Mouse (Mus musculus): Measurements from ENCODE around the gene Lsm5. TPM values are rescaled to one million over a fixed set of nuclear protein-coding genes. Genes with fewer than 3 reads are reported as not detected.
A peak's percentile ranks its signal among the peaks of the same experiment; 100 is the strongest.

The Lsm5 gene
- polyA plus RNA-seq (2014; fragmentation: Nextera tagmentation; extraction: Ambion mirVana), result 184 and 192 TPM in 2 replicates

DNA sequence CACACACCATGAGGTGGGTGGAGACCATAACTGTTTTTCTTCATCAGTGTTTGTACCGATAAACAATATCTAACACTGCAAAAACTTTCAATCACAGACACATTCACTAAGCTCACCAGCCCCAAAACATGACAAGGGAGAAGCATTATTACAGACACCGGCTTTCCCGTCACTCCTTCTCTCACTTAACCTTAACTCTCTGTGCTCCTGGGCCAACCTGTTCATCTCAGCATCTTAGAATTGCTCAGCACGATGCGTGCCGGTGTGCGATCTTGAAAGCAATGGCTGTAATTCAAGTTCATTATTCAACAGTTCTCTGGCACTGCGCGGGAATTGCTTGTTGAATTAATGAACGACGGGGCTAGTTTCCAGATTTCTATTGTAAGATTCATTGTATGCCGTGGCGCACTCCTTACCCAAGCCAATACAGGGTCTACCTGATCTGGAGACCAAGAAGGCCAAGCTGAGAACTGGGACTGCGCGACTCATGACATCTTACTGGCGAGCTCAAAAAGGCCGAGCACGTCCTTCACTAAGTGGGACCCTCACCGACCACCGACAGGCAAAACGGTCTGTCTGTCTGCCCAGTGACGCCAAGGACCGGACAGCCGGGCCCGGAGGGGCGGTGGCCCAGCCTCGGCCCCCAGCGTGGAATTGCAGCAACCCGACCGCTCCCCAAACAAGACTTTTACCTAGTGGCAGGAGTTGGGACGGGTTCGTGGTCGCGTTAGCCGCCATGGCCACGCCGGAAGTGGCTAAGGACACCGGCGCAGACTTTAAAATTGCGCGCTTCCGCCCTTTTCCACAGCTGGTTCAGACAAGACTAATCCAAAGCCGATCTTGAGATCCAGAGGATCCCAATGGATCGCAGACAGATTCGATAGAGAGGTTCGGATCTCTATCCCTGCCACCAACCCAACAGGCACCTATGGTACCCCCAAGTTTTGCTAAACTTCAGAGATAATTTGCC lies at the start of gene Lsm5:
Gene Lsm5 (minus strand): TSS at position 780 of the 970 bp plus-strand sequence.
- DNase-seq (ENCODE audit: low spot score) (peak; percentile 95), ATAC-seq (ENCODE audit: low FRiP score) (peak; percentile 92)
- under 1% methylated on average over 46 of the region's 46 CpGs for WGBS
- H3K27ac ChIP-seq (ENCODE audit: low read depth, low read length), result no peak within 1 kb of the TSS
- no peaks in the 10 kb centered on the region for H3K36me3 ChIP-seq (ENCODE audit: control insufficient read depth, insufficient read depth, low read length)
- no peaks in the 10 kb centered on the region for H3K9me3 ChIP-seq (ENCODE audit: control insufficient read depth, low read length)
- no peaks in the 10 kb centered on the region for H3K4me1 ChIP-seq (replicated peaks; ENCODE audit: control insufficient read depth, insufficient read depth, low read length)
- H3K9ac ChIP-seq (ENCODE audit: low read depth, low read length), result peak within 1 kb of the TSS; percentile 55
- no peaks in the 10 kb centered on the region for H3K27me3 ChIP-seq (ENCODE audit: control insufficient read depth, insufficient read depth, low read length)
- H3K4me2 ChIP-seq (replicated peaks; ENCODE audit: low read depth, low read length), result peak within 1 kb of the TSS; percentile 53
- H3K4me3 ChIP-seq (ENCODE audit: low read depth, low read length), result peak within 1 kb of the TSS; percentile 71

GRCm38 (mm10) chr6:56753719-56754118 lies 49.2 kb upstream of the Lsm5 start:
- no peaks in the 10 kb centered on the region for H3K27me3 ChIP-seq (ENCODE audit: control insufficient read depth, insufficient read depth, low read length)
- 92% methylated on average over 3 of the region's 3 CpGs for WGBS
- no peak for ATAC-seq (ENCODE audit: low FRiP score)
- DNase-seq (ENCODE audit: low spot score), result no peak
- no peak overlapping the region for H3K4me2 ChIP-seq (replicated peaks; ENCODE audit: low read depth, low read length)
- H3K9me3 ChIP-seq (ENCODE audit: control insufficient read depth, low read length), result no peaks in the 10 kb centered on the region
- no peak overlapping the region for H3K27ac ChIP-seq (ENCODE audit: low read depth, low read length)
- no peak overlapping the region for H3K9ac ChIP-seq (ENCODE audit: low read depth, low read length)
- no peak overlapping the region for H3K4me3 ChIP-seq (ENCODE audit: low read depth, low read length)
- peaks cover 4% of the 10 kb centered on the region for H3K36me3 ChIP-seq (ENCODE audit: control insufficient read depth, insufficient read depth, low read length)
- H3K4me1 ChIP-seq (replicated peaks; ENCODE audit: control insufficient read depth, insufficient read depth, low read length), result no peaks in the 10 kb centered on the region

GRCm38 (mm10) chr6:56745950-56746543 lies 41.5 kb upstream of the Lsm5 start:
- Histone ChIP-seq H3K27me3 (ENCODE audit: control insufficient read depth, insufficient read depth, low read length) (no peaks in the 10 kb centered on the region), H3K9me3 (ENCODE audit: control insufficient read depth, low read length) (no peaks in the 10 kb centered on the region), H3K4me1 (replicated peaks; ENCODE audit: control insufficient read depth, insufficient read depth, low read length) (no peaks in the 10 kb centered on the region), H3K9ac (ENCODE audit: low read depth, low read length) (no peak overlapping the region), H3K4me3 (ENCODE audit: low read depth, low read length) (no peak overlapping the region), H3K4me2 (replicated peaks; ENCODE audit: low read depth, low read length) (no peak overlapping the region), H3K27ac (ENCODE audit: low read depth, low read length) (no peak overlapping the region), H3K36me3 (ENCODE audit: control insufficient read depth, insufficient read depth, low read length) (peaks cover 6% of the 10 kb centered on the region; the same call in 1 of the 2 replicates)
- 93% methylated on average over 5 of the region's 5 CpGs for WGBS
- no peak for DNase-seq (ENCODE audit: low spot score)
- no peak for ATAC-seq (ENCODE audit: low FRiP score)

DNA sequence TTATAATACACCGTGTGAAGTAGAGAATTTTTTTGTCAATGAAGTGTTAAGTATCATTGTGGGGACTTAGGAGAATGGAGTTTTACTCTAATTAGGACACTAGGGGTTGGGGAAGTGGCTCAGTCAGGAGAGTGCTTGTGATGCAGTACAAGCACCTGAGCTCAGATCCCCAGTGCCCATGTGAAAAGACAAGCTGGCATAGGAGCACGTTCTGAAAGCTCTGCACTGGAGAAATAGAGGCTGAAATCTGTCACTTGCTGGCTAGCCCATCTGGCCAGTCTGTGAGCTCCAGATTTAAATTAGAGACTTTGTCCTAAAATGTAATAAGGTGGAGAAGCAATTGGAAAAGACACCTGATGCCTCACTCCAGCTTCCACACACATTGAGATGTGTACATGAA lies 28.0 kb upstream of the Lsm5 start:
- no peaks in the 10 kb centered on the region for H3K27me3 ChIP-seq (ENCODE audit: control insufficient read depth, insufficient read depth, low read length)
- H3K9me3 ChIP-seq (ENCODE audit: control insufficient read depth, low read length), result no peaks in the 10 kb centered on the region
- no peak overlapping the region for H3K27ac ChIP-seq (ENCODE audit: low read depth, low read length)
- ATAC-seq (ENCODE audit: low FRiP score) (no peak), DNase-seq (ENCODE audit: low spot score) (no peak)
- H3K4me3 ChIP-seq (ENCODE audit: low read depth, low read length), result no peak overlapping the region
- H3K4me2 ChIP-seq (replicated peaks; ENCODE audit: low read depth, low read length), result no peak overlapping the region
- H3K36me3 ChIP-seq (ENCODE audit: control insufficient read depth, insufficient read depth, low read length), result peaks cover 2% of the 10 kb centered on the region; the same call in 1 of the 2 replicates
- 87% methylated on average over 2 of the region's 2 CpGs for WGBS
- no peaks in the 10 kb centered on the region for H3K4me1 ChIP-seq (replicated peaks; ENCODE audit: control insufficient read depth, insufficient read depth, low read length)
- H3K9ac ChIP-seq (ENCODE audit: low read depth, low read length), result no peak overlapping the region

DNA sequence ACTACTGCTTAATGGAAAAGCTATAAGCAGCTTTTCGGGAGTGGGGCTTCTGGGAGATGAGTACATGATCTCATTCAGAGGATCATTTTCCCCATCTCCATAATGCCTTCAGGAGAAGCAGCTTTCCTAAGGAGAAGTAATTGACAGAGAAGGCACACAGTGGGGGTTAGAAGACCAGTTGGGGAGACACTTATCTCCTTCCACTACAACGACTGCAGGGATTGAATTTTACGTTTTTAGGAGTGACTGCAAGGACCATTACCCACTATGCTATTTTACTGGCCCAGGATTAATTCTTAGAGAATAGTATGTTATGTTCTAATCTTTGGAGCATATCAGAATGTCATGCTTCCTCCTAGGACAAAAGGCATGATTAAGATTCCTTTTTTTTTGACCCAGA lies 16.4 kb upstream of the Lsm5 start:
- H3K36me3 ChIP-seq (ENCODE audit: control insufficient read depth, insufficient read depth, low read length), result no peaks in the 10 kb centered on the region
- DNase-seq (ENCODE audit: low spot score) (no peak), ATAC-seq (ENCODE audit: low FRiP score) (no peak)
- no peak overlapping the region for H3K4me2 ChIP-seq (replicated peaks; ENCODE audit: low read depth, low read length)
- H3K9ac ChIP-seq (ENCODE audit: low read depth, low read length), result no peak overlapping the region
- H3K27me3 ChIP-seq (ENCODE audit: control insufficient read depth, insufficient read depth, low read length), result no peaks in the 10 kb centered on the region
- 77% methylated on average over 3 of the region's 3 CpGs for WGBS
- no peaks in the 10 kb centered on the region for H3K4me1 ChIP-seq (replicated peaks; ENCODE audit: control insufficient read depth, insufficient read depth, low read length)
- H3K4me3 ChIP-seq (ENCODE audit: low read depth, low read length), result no peak overlapping the region
- H3K27ac ChIP-seq (ENCODE audit: low read depth, low read length), result no peak overlapping the region
- no peaks in the 10 kb centered on the region for H3K9me3 ChIP-seq (ENCODE audit: control insufficient read depth, low read length)

DNA sequence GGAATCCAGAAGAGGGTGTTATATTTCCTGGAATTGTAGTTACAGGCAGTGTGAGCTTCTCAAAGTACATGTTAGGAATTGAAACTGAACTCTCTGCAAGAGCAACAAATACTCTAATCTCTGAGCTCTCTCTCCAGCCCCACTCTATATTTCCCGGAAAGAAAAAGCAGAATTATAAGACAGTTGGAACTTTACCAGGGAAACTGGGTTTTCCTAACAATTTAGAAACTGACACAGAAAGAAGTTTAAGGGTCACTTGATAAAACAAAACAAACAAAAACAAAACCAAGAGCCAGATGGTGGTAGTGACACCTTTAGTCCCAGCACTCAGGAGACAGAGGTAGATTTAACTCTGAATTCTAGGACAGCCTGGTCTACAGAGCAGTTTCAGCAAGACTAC lies 14.6 kb upstream of the Lsm5 start:
- 91% methylated on average over 1 of the region's 1 CpGs for WGBS
- H3K4me3 ChIP-seq (ENCODE audit: low read depth, low read length), result no peak overlapping the region
- DNase-seq (ENCODE audit: low spot score) (no peak), ATAC-seq (ENCODE audit: low FRiP score) (no peak)
- H3K27me3 ChIP-seq (ENCODE audit: control insufficient read depth, insufficient read depth, low read length), result no peaks in the 10 kb centered on the region
- H3K27ac ChIP-seq (ENCODE audit: low read depth, low read length), result no peak overlapping the region
- no peaks in the 10 kb centered on the region for H3K9me3 ChIP-seq (ENCODE audit: control insufficient read depth, low read length)
- no peaks in the 10 kb centered on the region for H3K36me3 ChIP-seq (ENCODE audit: control insufficient read depth, insufficient read depth, low read length)
- H3K4me1 ChIP-seq (replicated peaks; ENCODE audit: control insufficient read depth, insufficient read depth, low read length), result no peaks in the 10 kb centered on the region
- no peak overlapping the region for H3K4me2 ChIP-seq (replicated peaks; ENCODE audit: low read depth, low read length)
- no peak overlapping the region for H3K9ac ChIP-seq (ENCODE audit: low read depth, low read length)

DNA sequence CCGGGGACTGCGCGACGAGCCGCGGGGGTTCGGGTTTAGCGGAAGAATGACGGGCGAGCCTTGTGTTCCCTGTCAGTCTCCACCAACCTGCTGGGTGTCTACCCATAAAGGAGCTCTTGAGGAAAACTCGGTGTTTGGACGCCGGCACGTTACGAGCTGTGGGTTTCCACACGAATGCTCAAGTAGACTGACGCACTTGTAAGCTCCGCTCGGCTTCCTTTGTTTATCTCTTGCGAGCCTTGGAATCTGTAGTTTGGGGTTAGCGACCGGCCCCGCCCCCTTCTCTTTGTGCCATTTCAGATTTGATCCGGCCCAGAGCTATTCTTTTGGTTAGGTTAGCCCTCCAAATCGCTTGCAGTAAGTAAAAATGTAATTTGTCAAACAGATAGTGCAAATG lies 10.8 kb upstream of the Lsm5 start:
- Histone ChIP-seq H3K4me2 (replicated peaks; ENCODE audit: low read depth, low read length) (peak overlapping the region; percentile 50), H3K4me1 (replicated peaks; ENCODE audit: control insufficient read depth, insufficient read depth, low read length) (no peaks in the 10 kb centered on the region), H3K9ac (ENCODE audit: low read depth, low read length) (peak overlapping the region; percentile 77), H3K36me3 (ENCODE audit: control insufficient read depth, insufficient read depth, low read length) (no peaks in the 10 kb centered on the region), H3K9me3 (ENCODE audit: control insufficient read depth, low read length) (no peaks in the 10 kb centered on the region), H3K27me3 (ENCODE audit: control insufficient read depth, insufficient read depth, low read length) (no peaks in the 10 kb centered on the region), H3K27ac (ENCODE audit: low read depth, low read length) (peak overlapping the region; percentile 92), H3K4me3 (ENCODE audit: low read depth, low read length) (peak overlapping the region; percentile 75)
- DNase-seq (ENCODE audit: low spot score) (peak; percentile 76), ATAC-seq (ENCODE audit: low FRiP score) (no peak)
- WGBS, result 0% methylated on average over 25 of the region's 25 CpGs

- Histone ChIP-seq H3K4me3 (ENCODE audit: low read depth, low read length) (peak within 1 kb of the TSS; percentile 75), H3K4me1 (replicated peaks; ENCODE audit: control insufficient read depth, insufficient read depth, low read length) (no peaks in the 10 kb centered on the region), H3K4me2 (replicated peaks; ENCODE audit: low read depth, low read length) (peak within 1 kb of the TSS; percentile 50), H3K27ac (ENCODE audit: low read depth, low read length) (peak within 1 kb of the TSS; percentile 92), H3K27me3 (ENCODE audit: control insufficient read depth, insufficient read depth, low read length) (no peaks in the 10 kb centered on the region), H3K9me3 (ENCODE audit: control insufficient read depth, low read length) (no peaks in the 10 kb centered on the region), H3K9ac (ENCODE audit: low read depth, low read length) (peak within 1 kb of the TSS; percentile 77), H3K36me3 (ENCODE audit: control insufficient read depth, insufficient read depth, low read length) (no peaks in the 10 kb centered on the region)
- DNase-seq (ENCODE audit: low spot score) (peak; percentile 98), ATAC-seq (ENCODE audit: low FRiP score) (peak; percentile 98)
- under 1% methylated on average over 56 of the region's 64 CpGs for WGBS
Measured at GRCm38 (mm10) chr6:56714574-56715269, 10.2 kb upstream of the Lsm5 start, which contains the start of gene Avl9. Gene Avl9 (plus strand): TSS chr6:56714899.
